Mouse (Mus musculus) adrenal gland (tissue): Measurements from ENCODE around the gene Hlf.

Experiments
- intact Hi-C: fragments of 180-260 bp; cut with DNase I; formaldehyde crosslinking; loops from one replicate; pipeline ENCODE4 v1.15.1; 2025
- long read RNA-seq, 2 experiments: library from polyadenylated mRNA; unstranded; transcript quantifications; one replicate each; pipeline ENCODE4 v2.0.0; 2020; ENCODE audit warnings: borderline replicate concordance in 1 of 2; ENCODE audit not compliant: insufficient replicate concordance in 1 of 2

Gene Hlf
- long read RNA-seq, experiment 1, partial matches to known transcripts, result 0 of 3 reads
- long read RNA-seq, experiment 1, other reads (novel, unspliced or antisense), result 3 of 3 reads
- long read RNA-seq, experiment 2, result 0 reads

DNA sequence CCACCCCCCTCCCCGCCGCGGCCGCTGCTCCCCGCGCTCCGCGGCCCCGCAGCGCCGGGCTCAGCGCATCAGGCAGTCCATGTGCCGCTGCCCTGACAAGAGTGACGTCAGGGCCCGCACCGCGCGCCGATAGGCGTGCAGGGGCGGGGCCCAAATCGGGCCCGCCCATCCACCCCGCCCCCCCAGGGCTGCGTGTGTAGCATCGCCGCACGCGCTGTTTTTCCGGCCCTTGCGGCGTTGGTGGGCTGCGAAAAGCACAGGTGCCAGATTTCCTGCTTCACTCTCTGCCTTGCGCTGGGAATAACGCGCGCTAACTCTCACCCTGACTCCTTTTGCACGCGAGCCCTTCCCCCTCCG is at the start of gene Hlf:
Hlf (minus strand) TSS at position 79 of the 357 bp plus-strand sequence.
- intact Hi-C loops, result loop anchor here (2.0 to 10.0 kb wide), 2 partner anchors 26 to 224 kb away; no protein-coding TSS in a partner anchor

DNA sequence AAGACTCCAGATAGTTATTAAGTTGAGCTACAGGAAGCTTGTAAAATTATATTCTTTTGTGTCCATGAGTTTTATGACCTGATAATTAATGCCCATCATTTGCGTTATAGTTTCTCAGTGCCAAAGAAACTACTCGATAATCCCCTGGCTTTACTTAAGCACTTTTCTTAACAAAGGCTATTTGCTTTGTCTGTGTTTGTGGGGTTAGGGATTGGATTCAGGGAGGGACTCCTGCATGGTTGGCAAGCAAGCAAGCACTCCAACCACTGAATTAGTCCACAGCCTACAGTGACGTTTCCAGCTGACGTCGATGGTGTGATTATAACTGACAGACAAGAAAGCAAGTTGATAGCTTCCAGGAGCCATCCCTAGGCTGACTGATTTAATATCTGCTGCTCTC is 48.1 kb upstream of the Hlf start:
- intact Hi-C loops, result no loop called here

DNA sequence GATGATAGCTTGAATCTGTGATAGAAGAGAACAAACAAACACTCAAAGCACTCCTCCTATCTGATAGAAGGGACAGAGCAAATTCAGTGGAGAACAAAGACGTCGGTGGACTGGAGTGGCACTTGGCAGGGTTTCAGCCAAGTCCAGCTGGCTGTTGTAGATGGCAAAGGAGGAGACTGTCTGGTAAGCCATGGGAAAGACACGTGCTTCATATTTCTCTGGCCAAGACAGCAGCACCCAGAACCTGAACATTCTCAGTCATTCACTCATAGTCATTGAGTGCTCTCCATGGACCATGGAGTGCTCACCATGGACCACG is 34.5 kb upstream of the Hlf start:
- intact Hi-C loops, result no loop called here

DNA sequence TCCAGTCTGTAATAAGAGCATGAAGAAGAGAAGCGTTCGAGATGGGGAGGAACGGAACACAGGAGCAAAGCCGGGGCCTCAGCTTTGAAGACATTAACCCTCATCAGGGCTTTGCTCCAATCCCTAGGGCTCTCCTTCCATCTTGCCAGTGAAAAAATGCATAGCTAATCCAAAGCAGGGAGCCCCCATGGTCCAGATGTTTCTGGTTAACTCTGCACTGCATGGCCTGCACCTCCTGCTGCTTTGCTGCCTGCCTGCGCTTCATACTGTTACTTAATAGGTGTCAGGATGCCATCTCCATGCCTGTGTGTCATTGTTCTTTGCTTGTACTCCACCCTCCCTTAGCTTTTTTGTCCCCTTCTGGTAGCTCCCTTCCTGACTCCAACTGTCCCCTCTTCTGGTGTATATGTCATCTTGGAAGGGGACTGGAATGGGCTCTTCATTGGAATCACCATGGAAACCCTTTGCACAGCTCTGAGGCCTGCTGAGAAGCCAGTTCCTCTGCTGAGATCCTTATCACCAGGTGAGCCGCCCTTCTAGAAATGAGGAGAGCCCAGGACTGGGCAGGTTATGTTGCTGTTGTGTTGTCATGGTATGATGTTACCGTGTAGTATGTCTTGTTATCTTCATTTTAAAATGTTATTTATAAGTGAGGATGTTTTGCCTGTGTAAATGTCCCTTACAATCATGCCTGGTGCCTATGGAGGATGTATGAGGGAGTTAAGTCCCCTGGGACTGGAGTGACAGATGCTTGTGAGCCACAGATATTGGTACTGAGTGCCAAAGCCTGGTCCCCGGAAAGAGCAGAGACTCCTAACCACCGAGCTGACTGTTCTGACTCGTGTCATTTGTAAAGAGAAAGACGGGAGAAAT is 33.9 kb upstream of the Hlf start:
- intact Hi-C loops, result no loop called here

DNA sequence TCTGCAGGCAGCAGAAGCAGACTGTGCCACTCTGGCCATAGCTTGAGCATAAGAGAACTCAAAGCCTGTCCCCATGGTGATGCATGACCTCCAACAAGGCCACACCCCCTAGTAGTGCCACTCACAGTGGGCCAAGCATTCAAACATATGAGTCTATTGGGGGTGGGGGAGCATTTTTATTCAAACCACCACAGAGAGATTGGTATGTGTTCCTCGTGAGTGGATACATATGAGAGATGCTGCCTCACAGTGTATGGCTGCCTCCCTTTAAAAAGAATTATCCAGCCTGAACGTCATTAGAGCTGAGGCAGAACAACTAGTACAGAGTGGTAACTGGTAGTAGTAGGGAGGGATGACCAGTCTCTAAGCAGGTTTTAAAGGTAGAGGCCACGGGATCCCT is 33.2 kb upstream of the Hlf start:
- intact Hi-C loops, result no loop called here

DNA sequence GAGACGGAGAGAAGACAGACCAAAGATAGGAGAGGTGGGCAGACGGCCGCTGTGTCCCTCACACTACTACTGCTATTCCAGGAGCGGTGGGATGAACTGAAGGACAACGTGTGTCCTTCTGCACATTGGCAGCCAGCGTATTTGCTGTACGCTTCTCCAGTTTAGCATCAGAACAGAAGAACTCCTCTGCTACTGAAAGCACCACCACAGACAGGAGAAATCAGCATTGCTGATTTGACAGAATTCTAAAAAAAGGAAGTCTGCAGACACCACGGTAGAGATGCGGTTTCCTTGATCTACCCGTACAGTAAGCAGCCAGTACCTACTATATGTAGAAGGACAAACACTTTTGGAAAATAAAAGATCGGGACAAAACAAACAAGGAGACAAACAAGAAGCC is 29.0 kb upstream of the Hlf start:
- intact Hi-C loops, result loop anchor here (5.0 kb wide), 1 partner anchor 102 kb away; no protein-coding TSS in a partner anchor

DNA sequence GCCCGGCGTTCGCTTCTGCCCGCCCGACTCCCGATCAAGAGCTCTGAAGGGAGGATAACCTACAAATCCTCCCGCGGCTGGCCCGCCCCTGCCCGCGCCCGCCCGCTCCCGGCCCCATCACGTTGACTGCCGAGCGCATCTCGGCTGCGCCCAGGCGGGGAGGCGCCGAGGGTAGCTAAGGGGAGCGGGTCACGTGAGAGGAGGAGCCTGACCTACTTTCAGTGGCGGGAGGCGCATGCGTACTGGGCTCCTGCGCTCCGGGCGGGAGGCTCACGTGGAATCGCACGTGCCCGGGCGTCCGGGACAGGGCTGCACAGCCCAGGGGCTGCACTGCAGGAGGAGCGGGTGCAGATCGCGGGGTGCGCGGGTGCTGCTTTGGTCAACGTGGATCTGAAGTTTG is 27.2 kb upstream of the Hlf start:
- intact Hi-C loops, result loop anchor here (2.0 to 5.0 kb wide), 2 partner anchors 27 to 101 kb away; partner anchors contain the start of gene Hlf

DNA sequence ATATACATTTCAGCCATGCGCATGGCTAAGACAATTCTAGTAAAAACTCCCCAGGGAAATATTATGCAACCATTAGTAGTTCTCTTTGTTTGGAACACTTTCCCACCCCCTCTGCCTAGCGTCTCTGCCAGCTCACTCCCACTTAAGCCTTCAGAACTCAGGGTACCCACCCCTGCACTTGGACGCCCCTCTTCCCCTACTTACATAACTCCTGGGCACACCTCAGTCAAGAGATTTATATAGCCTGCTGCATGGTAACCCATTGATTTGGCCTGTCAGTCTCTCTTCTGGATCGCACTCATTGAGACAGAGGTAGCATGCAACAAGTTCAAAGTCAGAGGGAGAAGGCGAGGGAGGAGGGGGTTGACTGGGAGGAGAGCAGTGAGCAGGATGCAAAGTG is 26.3 kb upstream of the Hlf start:
- intact Hi-C loops, result loop anchor here (2.0 to 5.0 kb wide), 2 partner anchors 26 to 100 kb away; partner anchors contain the start of gene Hlf

DNA sequence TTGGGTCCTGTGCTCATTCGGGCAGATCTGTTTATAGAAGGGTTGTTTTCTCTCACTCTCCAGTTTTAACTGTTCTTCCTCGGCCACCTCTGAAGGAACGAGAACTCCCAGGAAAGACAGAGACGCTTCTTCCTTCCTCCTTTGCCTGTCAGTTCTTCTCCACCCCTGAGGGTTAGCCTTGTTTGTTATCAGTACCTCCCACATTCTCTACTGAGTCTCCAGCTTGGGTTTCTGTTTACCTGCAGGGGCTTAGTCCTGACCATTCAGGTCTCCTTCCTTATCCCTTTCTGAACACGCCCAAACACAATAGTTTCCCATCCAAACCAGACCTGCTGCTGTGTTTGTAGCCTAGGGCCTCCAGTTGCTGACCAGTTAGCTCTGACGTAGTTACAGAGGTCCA is 8.2 kb upstream of the Hlf start:
- intact Hi-C loops, result loop anchor here (10.0 kb wide), 1 partner anchor 216 kb away; no protein-coding TSS in a partner anchor

DNA sequence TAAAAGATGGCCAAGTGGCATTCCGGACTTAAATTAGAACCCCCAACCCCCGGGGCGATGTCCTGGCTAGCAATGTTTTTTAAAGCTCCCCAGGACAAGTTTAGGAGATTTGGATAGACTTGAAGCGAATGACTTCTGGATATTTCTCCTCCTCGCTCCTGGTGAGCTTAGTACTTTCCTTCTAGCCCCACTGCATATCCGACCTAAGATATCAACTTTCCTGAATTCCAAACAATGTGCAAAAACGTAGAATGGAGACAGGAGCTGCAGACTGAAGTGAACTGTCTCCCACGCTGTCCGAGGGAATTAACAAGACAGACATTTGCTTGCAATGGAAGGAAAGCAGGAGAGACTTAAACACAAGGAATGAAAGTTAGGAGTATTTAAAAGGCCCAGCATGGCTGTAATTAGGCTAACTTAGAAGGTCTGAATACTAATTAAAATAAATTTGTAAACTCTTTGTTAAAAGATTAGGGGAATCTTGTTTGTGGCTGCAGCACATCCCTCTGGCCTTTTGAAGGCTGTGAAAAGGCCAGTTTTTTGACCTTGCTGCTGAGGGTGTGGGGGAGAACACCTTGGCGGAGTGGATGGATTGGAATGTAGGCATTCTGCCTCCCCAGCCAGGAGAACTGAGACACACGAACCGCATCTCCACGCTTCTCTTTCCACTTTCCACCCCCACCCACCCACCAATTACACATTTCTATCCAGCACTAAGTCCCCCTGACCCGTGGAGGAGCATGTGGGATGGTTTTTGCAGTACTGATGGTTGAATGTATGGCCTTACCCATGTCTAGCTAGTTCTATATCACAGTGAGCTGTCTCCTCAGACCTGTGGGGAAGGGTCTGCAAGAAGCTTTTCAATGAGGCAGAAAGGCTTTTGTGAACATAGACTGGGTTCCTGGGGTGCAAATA is 833 bp upstream of the Hlf start:
- intact Hi-C loops, result loop anchor here (2.0 to 10.0 kb wide), 2 partner anchors 25 to 223 kb away; no protein-coding TSS in a partner anchor

DNA sequence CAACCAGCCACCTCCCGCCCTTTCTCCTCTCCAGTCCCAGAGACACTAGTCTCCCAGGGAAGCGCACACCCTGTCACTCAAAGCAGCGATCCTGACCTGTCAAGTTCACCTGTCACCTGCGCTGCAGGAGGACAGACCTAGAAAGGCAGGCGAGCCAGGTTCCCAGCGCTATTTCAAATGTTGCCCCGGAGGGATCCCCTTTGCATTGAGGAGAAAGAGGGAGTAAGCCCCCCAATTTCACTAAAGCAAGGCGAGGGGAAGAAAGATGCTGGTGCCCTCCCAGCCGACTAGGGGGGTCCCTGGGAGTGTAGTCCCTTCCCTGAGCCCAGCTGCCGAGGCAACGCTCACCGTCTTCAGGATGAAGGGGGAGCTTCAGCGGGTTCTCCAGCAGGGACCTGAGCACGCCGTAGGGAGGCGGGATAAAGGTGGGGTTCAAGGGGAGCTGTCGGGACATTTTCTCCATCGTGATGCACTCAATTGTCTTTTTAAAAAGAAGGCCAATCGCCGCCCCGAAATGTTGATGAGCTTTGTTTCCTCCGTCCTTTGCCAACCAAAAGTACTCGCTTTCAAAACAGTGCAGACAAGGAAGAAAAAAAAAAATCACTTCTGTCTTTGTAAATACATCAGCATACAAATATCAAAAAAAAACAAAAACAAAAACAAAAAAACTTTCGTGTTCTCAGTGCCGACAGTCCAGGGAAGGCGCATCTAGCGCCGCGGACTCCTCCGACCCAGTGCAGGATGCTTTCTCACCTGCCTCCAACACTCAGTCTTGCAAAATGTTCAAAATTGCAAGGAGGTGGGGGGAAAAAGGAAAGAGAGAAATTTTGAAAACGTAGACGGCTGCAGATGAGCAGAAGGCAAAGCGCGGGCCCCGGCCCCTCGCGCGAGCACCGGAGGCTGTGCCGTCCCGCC is 536 bp downstream of the Hlf start:
- intact Hi-C loops, result loop anchor here (2.0 to 10.0 kb wide), 3 partner anchors 27 to 225 kb away; no protein-coding TSS in a partner anchor

DNA sequence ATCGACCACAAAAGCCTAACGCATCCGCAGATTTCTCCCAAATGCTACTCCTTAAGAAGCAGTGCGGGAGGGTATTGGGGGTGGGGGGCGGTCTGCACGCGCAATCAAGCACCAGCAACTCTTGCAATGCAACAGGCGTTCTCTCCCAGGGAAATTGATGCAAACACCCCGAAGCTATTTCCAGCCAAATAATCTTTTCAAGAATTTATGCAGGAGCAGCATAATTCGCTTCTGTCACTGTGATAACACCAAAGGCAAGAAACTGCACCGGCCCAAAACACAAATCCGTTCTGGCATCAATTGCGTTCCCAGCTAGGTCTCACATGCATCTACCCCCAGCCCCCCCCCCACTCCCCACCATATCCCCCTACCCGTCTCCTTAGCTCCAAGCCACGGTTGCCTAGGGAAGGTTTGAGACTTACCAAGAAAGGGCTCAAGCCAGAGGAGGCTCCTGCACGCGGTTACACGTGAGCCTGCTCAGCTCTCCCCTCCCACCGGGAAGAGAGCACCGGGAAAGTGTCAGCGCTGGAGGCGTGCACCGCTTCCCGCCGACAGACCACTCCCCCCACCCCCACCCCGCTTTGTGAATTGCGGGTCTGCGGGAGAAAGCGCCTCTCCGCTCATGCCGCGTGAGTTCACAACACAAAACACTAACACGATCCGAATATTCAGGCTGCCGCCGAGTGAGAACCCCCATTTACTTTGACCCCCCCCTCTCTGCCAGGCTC is 1.4 kb downstream of the Hlf start:
- intact Hi-C loops, result loop anchor here (5.0 kb wide), 1 partner anchor 72 kb away; no protein-coding TSS in a partner anchor

DNA sequence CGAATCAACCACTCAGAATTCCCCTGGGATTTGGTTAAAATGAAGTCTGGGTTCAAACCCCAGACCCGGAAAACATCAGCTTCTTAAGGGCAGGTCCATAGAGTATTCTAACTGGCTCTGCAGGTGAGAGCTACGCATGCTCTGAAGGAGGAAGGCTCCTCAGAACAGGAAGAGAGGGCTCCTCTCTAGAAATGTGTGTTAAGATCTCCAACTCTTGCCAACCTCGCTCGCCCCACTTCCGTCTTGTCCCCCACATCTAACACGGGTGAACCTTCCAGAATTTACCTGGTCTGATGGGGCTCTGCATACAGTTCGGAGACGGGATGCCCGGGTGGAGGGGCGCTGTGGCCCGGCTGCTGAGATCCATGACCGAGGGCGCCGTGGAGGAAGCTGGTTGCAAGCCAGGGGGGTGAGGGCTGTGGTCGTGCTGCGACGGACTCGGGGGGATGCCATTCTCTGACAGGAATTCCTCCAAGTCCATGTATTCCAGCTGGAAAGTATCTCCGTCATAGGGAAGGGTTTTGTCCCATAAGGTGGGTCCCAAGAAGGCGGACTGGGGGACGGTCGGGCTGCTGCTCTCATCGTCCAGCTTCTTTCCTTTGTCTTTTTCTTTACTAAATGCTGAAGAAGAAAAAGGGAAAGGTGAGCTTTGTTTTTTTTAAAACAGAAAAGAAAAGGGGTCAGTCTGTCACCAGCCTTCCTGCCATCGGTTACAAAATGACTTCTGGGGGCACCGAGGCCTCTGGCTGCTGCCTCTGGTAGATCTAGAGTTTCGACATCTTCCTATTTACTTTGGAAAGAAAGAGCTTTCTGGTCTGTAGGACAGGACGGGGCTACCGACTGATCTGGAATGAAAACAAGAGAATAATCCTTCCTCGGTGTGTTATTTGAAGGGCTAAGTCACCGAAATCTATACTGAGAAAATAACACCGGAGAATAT is 2.9 kb downstream of the Hlf start:
- intact Hi-C loops, result loop anchor here (2.0 to 5.0 kb wide), 2 partner anchors 17 to 70 kb away; no protein-coding TSS in a partner anchor

DNA sequence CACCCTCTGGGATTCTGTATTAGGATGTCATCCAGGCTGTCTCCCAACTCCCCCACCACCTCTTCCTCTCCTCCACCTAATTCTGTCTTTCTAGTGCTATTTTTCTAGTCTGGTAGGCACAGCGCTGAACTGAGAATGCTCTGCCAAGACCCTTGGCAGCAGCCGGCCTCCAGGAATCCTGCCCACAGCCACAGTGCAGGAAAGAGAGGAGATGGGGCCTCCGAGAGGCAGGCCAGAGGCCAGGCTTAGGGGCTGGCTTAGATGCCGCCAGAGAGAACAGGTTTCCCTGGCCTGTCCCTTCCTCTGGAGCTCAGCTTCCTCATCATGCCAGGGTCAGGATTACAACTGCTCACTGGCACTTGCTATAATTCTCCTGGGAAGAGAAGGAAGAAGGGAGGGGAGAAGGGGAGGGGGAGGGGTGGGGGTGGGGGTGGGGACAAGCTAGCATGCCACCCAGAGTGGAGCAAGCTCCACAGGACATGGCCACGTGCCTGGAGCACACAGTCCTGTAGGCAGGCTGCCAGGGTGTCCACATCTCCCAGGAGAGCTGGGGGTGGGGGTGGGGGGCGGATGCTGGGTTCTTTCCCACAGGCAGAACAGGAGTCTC is 8.6 kb downstream of the Hlf start:
- intact Hi-C loops, result no loop called here

DNA sequence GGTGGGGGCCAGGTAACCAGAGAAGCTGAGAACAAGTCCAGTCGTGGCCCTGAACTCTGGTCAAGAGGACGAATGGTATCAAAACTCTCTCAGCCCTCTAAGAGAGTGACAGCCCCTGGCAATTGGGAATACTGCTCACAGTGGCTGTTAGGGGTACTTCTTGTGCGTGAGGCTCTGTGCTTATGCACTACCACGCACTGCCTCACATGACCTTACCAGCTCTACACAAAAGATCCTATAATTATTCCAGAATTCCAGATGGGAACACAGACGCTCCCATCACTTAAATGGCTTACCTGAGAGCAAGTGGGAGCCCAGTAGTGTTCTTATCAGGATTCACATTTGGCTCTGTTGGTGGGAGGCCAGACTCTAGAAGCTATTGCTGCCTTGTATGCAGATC is 9.6 kb downstream of the Hlf start:
- intact Hi-C loops, result no loop called here

DNA sequence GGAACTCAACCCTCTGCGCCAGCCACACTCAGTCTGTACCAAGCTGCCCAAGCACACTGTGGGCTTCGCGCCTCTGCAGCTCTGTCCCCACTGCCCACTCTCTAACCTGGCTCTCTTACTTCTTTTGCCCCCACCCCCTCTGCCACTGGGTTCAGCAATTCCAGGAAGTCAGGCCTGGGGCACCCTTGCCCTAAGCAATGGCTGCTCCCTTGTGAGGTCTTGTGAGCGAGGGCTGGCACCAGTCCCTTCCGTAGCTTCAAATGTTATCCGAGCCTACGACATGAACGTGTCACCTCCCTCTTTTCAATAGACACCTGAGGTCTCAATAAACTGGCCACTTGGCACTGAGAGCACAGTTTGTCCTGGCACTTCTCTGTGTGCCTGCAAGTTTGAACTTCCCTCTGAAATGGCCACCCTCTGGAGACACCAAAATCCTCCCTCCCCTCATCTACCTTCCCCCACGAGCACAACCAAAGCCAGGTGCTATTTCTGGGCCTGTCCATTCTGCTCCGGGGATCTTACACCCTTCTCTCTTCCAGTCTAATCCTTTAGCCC is 10.5 kb downstream of the Hlf start:
- intact Hi-C loops, result no loop called here

DNA sequence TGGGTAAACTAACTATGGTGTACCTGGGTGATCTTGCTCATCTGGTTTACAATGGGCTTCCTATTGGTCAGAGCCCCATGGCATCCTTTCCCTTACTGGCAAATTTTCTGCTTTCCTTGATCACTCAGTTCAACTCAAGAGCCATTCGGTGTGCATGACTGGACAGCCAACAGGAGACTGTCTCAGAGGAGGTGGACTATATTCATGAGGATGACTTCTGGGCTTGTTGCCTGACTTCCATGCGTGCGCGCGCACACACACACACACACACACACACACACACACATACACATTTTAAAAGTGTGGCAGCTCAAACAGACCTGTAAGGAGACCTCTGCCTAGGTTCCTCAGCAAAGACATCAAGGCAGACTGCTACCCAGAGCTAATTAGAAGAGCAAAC is 12.7 kb downstream of the Hlf start:
- intact Hi-C loops, result no loop called here

DNA sequence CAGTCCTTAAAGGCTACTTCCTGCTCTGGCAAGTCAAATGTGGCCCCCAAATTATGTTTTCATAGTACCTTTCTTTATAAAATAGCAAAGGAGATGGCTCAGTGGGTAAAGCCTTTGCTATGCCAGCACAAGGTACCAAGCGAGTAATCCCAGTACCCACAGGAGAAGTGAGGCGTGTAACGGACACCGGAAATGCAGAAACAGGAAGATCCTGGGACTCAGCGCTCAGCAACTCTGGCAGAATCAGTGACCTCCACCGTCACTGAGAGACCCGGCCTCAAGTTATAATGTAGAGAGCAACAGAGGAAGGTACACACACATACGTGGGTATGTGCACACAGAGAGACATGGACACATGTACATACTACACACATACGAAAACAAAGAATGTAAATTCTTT is 14.3 kb downstream of the Hlf start:
- intact Hi-C loops, result no loop called here
